In genomic region chr2:18897742-18898256, GRCm38 (mm10) we compare ENCODE assay signal across 8 mouse cellular contexts.
DNase-seq lines count a peak whose midpoint lies in the region; ATAC-seq lines count a peak whose summit lies in the region.

No protein-coding gene starts in this region.

- intact Hi-C loops in gastrocnemius, postnatal 14 days (cut with DNase I; ENCODE audit: low total_unique reads), result no loop called here

- ATAC-seq in hematopoietic stem cell, adult 5-6 weeks (replicated peaks in 1 of 2; ENCODE audit: insufficient read depth in 1 of 2, low FRiP score in 2 of 2, low TSS enrichment in 1 of 2, low read depth in 1 of 2, poor library complexity in 2 of 2, severe bottlenecking in 2 of 2), result peak; percentile 90 to 94

- DNase-seq in embryo, embryonic 10 days (ENCODE audit: low spot score), result peak; percentile 49
- no peak for DNase-seq in embryo, embryonic 9.5 days (ENCODE audit: extremely low spot score)
- peak; percentile 94 for DNase-seq in MEL-GATA-1-ER (ENCODE audit: extremely low read depth, low read depth)
- peak; percentile 26 for DNase-seq in lung, postnatal 14 days
- no peak for DNase-seq in left cerebral cortex, adult 8-10 months (ENCODE audit: low spot score in 2 of 2)
- DNase-seq in gastrocnemius, postnatal 14 days, result no peak
- no peak for DNase-seq in cerebellum, postnatal 4 days (ENCODE audit: low spot score in 2 of 2)

Comparison
In these comparisons a context has a peak if more than half of its experiments do, and no peak if none do; other contexts are left out.
1. DNase-seq: peak in embryo, embryonic 10 days (single experiment), MEL-GATA-1-ER (single experiment) and lung, postnatal 14 days (single experiment); none in embryo, embryonic 9.5 days (single experiment), left cerebral cortex, adult 8-10 months (0 of 2), gastrocnemius, postnatal 14 days (single experiment) and cerebellum, postnatal 4 days (0 of 2).